8 mouse cellular contexts compared by ENCODE assay signal in the genomic region with DNA sequence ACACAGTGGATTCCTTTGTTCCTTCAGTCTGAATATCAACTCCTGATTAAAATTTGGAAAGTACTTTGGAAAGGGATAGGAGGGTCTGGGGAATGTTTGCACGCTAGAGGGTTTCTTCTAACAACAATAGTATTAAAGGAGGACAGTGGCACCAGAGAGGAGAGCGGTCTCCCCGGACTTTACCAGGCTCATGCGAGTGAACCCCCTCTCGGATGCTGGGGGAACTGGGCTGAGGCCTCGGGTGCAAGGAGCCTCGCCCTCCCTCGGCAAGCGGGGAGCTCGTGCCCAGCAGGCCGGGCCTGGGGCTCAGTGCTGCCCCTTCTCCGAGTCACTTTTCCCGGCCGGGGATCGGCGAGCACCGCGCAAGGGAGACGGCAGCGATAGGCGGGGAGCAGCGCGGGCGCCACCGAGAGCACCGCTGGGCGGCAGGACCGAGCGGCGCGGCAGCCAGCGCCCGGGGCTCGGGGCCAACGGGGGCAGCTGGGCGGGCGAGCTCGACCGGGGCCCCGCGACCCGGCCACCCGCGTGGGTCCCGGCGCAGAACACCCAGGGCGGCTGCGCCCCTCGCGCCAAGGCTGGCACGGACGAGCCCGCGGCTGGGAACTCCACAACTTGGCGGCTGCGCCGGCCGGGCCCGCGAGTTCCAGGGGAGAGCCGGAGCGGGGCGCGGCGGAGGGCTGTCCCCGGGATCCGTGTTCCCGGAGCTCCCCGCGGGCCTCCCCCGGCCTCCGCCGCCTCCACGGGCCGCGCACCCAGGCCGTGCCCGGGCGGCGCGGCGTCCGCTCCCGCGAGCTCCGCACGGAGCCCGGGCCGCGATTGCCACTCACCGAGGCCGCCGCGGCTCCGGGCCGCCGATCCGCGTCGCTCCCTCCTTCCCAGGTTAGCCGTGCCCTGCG. TPM values are rescaled to one million over a fixed set of nuclear protein-coding genes. Genes with fewer than 3 reads are reported as not detected.
DNase-seq lines count a peak whose midpoint lies in the region; ATAC-seq and TF ChIP-seq lines count a peak whose summit lies in the region.

No protein-coding gene starts in this region.

- H3K36me3 ChIP-seq in embryonic facial prominence, embryonic 11.5 days (replicated peaks; ENCODE audit: control insufficient read depth, insufficient read depth, low read depth, low read length): no peaks in the 10 kb centered on the region
- H3K36me3 ChIP-seq in midbrain, postnatal 0 days (ENCODE audit: insufficient read depth, low read length): no peaks in the 10 kb centered on the region
- H3K36me3 ChIP-seq in splenic B cell, adult 2 months (ENCODE audit: control insufficient read depth, insufficient read depth, low read length, poor library complexity, severe bottlenecking): no peaks in the 10 kb centered on the region

- no peaks in the 10 kb centered on the region for H3K27me3 ChIP-seq in embryonic facial prominence, embryonic 11.5 days (ENCODE audit: control insufficient read depth, insufficient read depth, low read length)
- no peaks in the 10 kb centered on the region for H3K27me3 ChIP-seq in midbrain, postnatal 0 days (ENCODE audit: insufficient read depth, low read length)
- no peaks in the 10 kb centered on the region for H3K27me3 ChIP-seq in splenic B cell, adult 2 months (ENCODE audit: control insufficient read depth, insufficient read depth, low read length, poor library complexity, severe bottlenecking)

- peak overlapping the region; percentile 99 for H3K27ac ChIP-seq in embryonic facial prominence, embryonic 11.5 days (replicated peaks; ENCODE audit: low read depth, low read length)
- H3K27ac ChIP-seq in midbrain, postnatal 0 days (ENCODE audit: low read depth, low read length): peak overlapping the region; percentile 91

- H3K9ac ChIP-seq in embryonic facial prominence, embryonic 11.5 days (replicated peaks; ENCODE audit: low read length): peak overlapping the region; percentile 98
- H3K9ac ChIP-seq in midbrain, postnatal 0 days (replicated peaks; ENCODE audit: low read length, poor library complexity, severe bottlenecking): peak overlapping the region; percentile 87

- DNase-seq in 3134 (ENCODE audit: extremely low read depth, insufficient read length, low spot score) (peak; percentile 70), liver (peak; percentile 80)
- peak; percentile 72 for DNase-seq in adrenal gland, postnatal 10 days
- DNase-seq in embryonic facial prominence, embryonic 11.5 days (ENCODE audit: low spot score): peak; percentile 71
- DNase-seq in heart, adult 18-20 months: peak; percentile 79
- DNase-seq in kidney, adult 18-20 months: peak; percentile 81
- DNase-seq in midbrain, postnatal 0 days (ENCODE audit: low spot score): peak; percentile 51
- peak; percentile 65 for DNase-seq in splenic B cell, adult 2 months (ENCODE audit: low read depth, low spot score)

- peak overlapping the region; percentile 95 for H3K4me3 ChIP-seq in embryonic facial prominence, embryonic 11.5 days (ENCODE audit: low read depth, low read length)
- peak overlapping the region; percentile 89 for H3K4me3 ChIP-seq in midbrain, postnatal 0 days (ENCODE audit: low read depth, low read length)

- under 1% methylated on average over 47 of the region's 102 CpGs for WGBS in embryonic facial prominence, embryonic 11.5 days
- WGBS in midbrain, postnatal 0 days: under 1% methylated on average over 44 of the region's 102 CpGs

- H3K4me1 ChIP-seq in embryonic facial prominence, embryonic 11.5 days (ENCODE audit: control insufficient read depth, insufficient read depth, low read length): no peaks in the 10 kb centered on the region
- no peaks in the 10 kb centered on the region for H3K4me1 ChIP-seq in midbrain, postnatal 0 days (ENCODE audit: insufficient read depth, low read length)

- peak; percentile 43 for ATAC-seq in embryonic facial prominence, embryonic 11.5 days (replicated peaks; ENCODE audit: insufficient number of reproducible peaks, low FRiP score, low TSS enrichment, low read depth)
- peak; percentile 61 for ATAC-seq in midbrain, postnatal 0 days (ENCODE audit: low FRiP score)

- H3K4me2 ChIP-seq in embryonic facial prominence, embryonic 11.5 days (ENCODE audit: low read depth, low read length): peak overlapping the region; percentile 64
- H3K4me2 ChIP-seq in midbrain, postnatal 0 days (ENCODE audit: low read depth, low read length, poor library complexity, severe bottlenecking): peak overlapping the region; percentile 53

- peak; percentile 57 for TF ChIP-seq CTCF in midbrain, postnatal 0 days (IDR thresholded peaks at IDR 0.05)

- no peaks in the 10 kb centered on the region for H3K9me3 ChIP-seq in embryonic facial prominence, embryonic 11.5 days (replicated peaks; ENCODE audit: control insufficient read depth, low read length)
- no peaks in the 10 kb centered on the region for H3K9me3 ChIP-seq in midbrain, postnatal 0 days (ENCODE audit: low read length)

RNA-seq across cellular contexts. Expression of a gene that starts 1.3 kb away (rescaled TPM):
- 10 to 100 TPM; 45.2 to 64.7 TPM for total RNA-seq in adrenal gland, postnatal 10 days (2021)
- polyA plus RNA-seq in embryonic facial prominence, embryonic 11.5 days (2014; fragmentation: Nextera tagmentation; extraction: Ambion mirVana): 29.0 and 43.0 TPM in 2 replicates
- 10 to 100 TPM; 18.3 to 19.8 TPM for total RNA-seq in heart, adult 18-20 months (2021)
- 33.7 and 55.8 TPM in 2 replicates for total RNA-seq in midbrain, postnatal 0 days (2014; rRNA removed)
- 27.2 and 29.5 TPM in 2 replicates for polyA plus RNA-seq in midbrain, postnatal 0 days (2015; fragmentation: Nextera tagmentation; extraction: Ambion mirVana)

Comparison
In these comparisons a context has a peak if more than half of its experiments do, and no peak if none do; other contexts are left out.
1. Peak in every context shown above with its lines: DNase-seq, ATAC-seq, H3K4me3 ChIP-seq and H3K27ac ChIP-seq.